Mouse (Mus musculus) retina, postnatal 7 days (tissue): ENCODE results near the gene Aknad1.

ENCODE experiments used
- DNase-seq: peaks from one replicate; pipeline ENCODE4 v3.0.0-alpha.2; 2012; ENCODE audit warnings: low read depth, low spot score

Gene Aknad1

GRCm38 (mm10) chr3:108739045-108739708, at the start of gene Aknad1:
Gene Aknad1 (plus strand): TSS chr3:108739658.
- no peak for DNase-seq

- DNase-seq = no peak
Measured at GRCm38 (mm10) chr3:108689979-108690378, 49.5 kb upstream of the Aknad1 start.

- no peak for DNase-seq
Measured at GRCm38 (mm10) chr3:108694321-108694720, 45.1 kb upstream of the Aknad1 start.

GRCm38 (mm10) chr3:108698662-108699061, 40.8 kb upstream of the Aknad1 start:
- DNase-seq = no peak

- DNase-seq = no peak
Measured at GRCm38 (mm10) chr3:108699786-108700185, 39.7 kb upstream of the Aknad1 start.

- DNase-seq = no peak
Measured at GRCm38 (mm10) chr3:108701256-108701655, 38.2 kb upstream of the Aknad1 start.

- DNase-seq = no peak
Measured at GRCm38 (mm10) chr3:108702789-108703188, 36.7 kb upstream of the Aknad1 start.

GRCm38 (mm10) chr3:108711296-108711695, 28.2 kb upstream of the Aknad1 start:
- DNase-seq = no peak

- no peak for DNase-seq
Measured at GRCm38 (mm10) chr3:108713065-108713675, 26.3 kb upstream of the Aknad1 start.

- no peak for DNase-seq
Measured at GRCm38 (mm10) chr3:108714837-108715236, 24.6 kb upstream of the Aknad1 start.

- DNase-seq = no peak
Measured at GRCm38 (mm10) chr3:108717896-108718502, 21.5 kb upstream of the Aknad1 start.

GRCm38 (mm10) chr3:108719357-108719756, 20.1 kb upstream of the Aknad1 start:
- no peak for DNase-seq

GRCm38 (mm10) chr3:108719761-108720160, 19.7 kb upstream of the Aknad1 start:
- DNase-seq = no peak

GRCm38 (mm10) chr3:108721076-108721991, 18.1 kb upstream of the Aknad1 start:
- DNase-seq = peak; percentile 14

- DNase-seq = peak; percentile 92
Measured at GRCm38 (mm10) chr3:108722036-108722872, 17.2 kb upstream of the Aknad1 start, which contains the start of gene Gpsm2. Gene Gpsm2 (minus strand): TSS chr3:108722309.

- DNase-seq = no peak
Measured at GRCm38 (mm10) chr3:108726413-108726812, 13.0 kb upstream of the Aknad1 start.

- DNase-seq = no peak
Measured at GRCm38 (mm10) chr3:108727344-108727743, 12.1 kb upstream of the Aknad1 start.

- no peak for DNase-seq
Measured at GRCm38 (mm10) chr3:108727776-108728175, 11.7 kb upstream of the Aknad1 start.

- no peak for DNase-seq
Measured at GRCm38 (mm10) chr3:108730316-108730715, 9.1 kb upstream of the Aknad1 start.

GRCm38 (mm10) chr3:108737761-108738160, 1.7 kb upstream of the Aknad1 start:
- DNase-seq = no peak

- DNase-seq = no peak
Measured at GRCm38 (mm10) chr3:108744060-108744459, 4.6 kb downstream of the Aknad1 start.
